Mouse (Mus musculus) olfactory bulb, adult 2 months (tissue): ENCODE results near the gene Spats2. TPM values are rescaled to one million over a fixed set of nuclear protein-coding genes. Genes with fewer than 3 reads are reported as not detected.

ENCODE experiments used
- H3K27ac ChIP-seq: fragments of 200-500 bp; 2 replicates; pipeline ENCODE4 v1.5.1; 2012; ENCODE audit warnings: low read depth, low read length; ENCODE audit not compliant: insufficient read depth
- H3K4me1 ChIP-seq: fragments of 200-500 bp; 2 replicates; pipeline ENCODE4 v1.6.1; 2012; ENCODE audit warnings: low read length; ENCODE audit not compliant: control insufficient read depth, insufficient read depth
- H3K4me3 ChIP-seq: fragments of 200-500 bp; 2 replicates; pipeline ENCODE4 v1.5.1; 2012; ENCODE audit warnings: mild to moderate bottlenecking, low read depth, low read length, moderate library complexity; ENCODE audit not compliant: insufficient read depth
- CTCF ChIP-seq: fragments of 200-500 bp; IDR thresholded peaks from 2 replicates; pipeline ENCODE4 v1.5.1; 2012; ENCODE audit warnings: low read depth, mild to moderate bottlenecking, low read length, moderate library complexity; ENCODE audit not compliant: insufficient read depth
- POLR2A ChIP-seq: fragments of 200-500 bp; IDR thresholded peaks from 2 replicates; pipeline ENCODE4 v1.6.1; 2012; ENCODE audit warnings: mild to moderate bottlenecking, low read depth, low read length, moderate library complexity; ENCODE audit not compliant: insufficient read depth
- WGBS: fragments of 180-500 bp; shearing (Covaris S2); methylation state at CpG from one replicate; pipeline ENCODE4 v1.1.7; 2018; 5-methylcytosine and 5-hydroxymethylcytosine counted together
- polyA plus RNA-seq: library from polyadenylated mRNA; stranded (reverse); fragments of >200 nt; gene quantifications from 2 replicates; pipeline ENCODE4 v1.2.4, GENCODE M21; 2012; ENCODE audit warnings: low replicate concordance; ENCODE audit not compliant: missing spikeins, insufficient read depth, insufficient read length

Spats2 gene
- polyA plus RNA-seq, 1 experiment, result not detected

GRCm38 (mm10) chr15:99205959-99206358 lies 80.2 kb downstream of the Spats2 start:
- H3K27ac ChIP-seq, result no peak overlapping the region
- peaks cover 16% of the 10 kb centered on the region for H3K4me1 ChIP-seq
- no peak for TF ChIP-seq CTCF
- no peak for TF ChIP-seq POLR2A
- WGBS, result 62% methylated on average over 8 of the region's 8 CpGs
- no peak overlapping the region for H3K4me3 ChIP-seq

DNA sequence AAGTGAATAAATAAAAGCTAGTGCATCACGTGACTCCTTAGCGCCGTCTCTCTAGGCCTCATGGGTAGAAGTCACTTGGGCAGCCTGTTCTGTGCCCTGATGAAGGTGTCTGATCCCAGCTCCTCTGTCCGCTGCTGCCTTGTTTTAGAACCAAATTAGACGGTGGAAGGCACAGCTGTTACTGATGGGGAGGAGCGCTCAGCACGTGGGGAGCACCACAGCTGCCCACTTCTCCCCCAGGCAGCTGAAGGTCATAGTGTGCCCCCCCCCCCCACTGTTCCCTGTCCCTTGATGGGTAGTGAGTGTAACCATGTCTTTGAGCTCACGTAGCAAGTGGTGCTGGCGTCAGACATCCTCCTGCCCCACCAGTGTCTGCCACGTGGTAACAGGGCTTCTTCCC lies 87.5 kb downstream of the Spats2 start:
- 70% methylated on average over 10 of the region's 10 CpGs for WGBS
- no peak for TF ChIP-seq POLR2A
- TF ChIP-seq CTCF, result no peak
- H3K4me1 ChIP-seq, result peaks cover 4% of the 10 kb centered on the region; the same call in 1 of the 2 replicates

GRCm38 (mm10) chr15:99214941-99215340 lies 89.2 kb downstream of the Spats2 start:
- Histone ChIP-seq H3K4me1 (peaks cover 13% of the 10 kb centered on the region), H3K4me3 (no peak overlapping the region), H3K27ac (no peak overlapping the region)
- TF ChIP-seq CTCF (0 out of 2 replicates have a peak, but pooled peaks have one; percentile 12), POLR2A (no peak)
- 81% methylated on average over 2 of the region's 2 CpGs for WGBS

More for the DNA sequence above, 87.5 kb downstream of the Spats2 start:
- Histone ChIP-seq H3K27ac (no peak overlapping the region), H3K4me3 (no peak overlapping the region)

DNA sequence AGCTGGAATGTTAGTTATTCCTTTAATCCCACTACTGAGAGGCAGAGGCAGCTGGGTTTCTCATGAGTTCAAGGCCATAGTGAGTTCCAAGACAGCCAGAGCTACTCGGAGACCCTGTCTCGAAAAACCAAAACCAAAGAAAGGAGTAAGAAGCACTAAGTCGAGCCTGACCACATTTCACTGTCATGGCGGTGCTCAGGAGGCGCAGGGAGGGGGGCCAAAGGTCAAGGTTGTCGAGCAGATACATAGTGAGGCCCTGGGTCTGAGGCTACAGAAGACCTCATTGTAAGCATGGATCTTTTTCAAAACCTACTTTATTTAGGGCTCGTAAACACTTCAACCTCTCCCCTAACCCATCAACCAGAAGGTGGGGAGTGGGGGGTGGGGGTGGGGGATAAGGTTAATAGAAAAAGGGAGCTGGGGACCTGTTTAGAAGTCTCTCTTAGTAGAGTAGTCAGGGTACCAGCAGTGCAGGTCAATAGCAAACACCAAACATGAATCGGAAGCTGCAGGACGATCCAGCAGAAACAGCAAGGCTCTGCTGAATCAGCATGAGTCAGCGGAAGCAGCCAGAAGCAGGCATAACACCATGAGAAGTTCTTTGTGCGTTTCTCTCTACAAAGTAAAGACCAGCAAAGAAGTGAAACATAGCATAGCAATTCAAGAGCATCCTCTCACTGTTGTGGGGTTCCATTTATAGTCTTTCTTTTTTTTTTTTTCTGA lies 90.2 kb downstream of the Spats2 start:
- TF ChIP-seq POLR2A (no peak), CTCF (no peak)
- WGBS, result 85% methylated on average over 11 of the region's 11 CpGs
- Histone ChIP-seq H3K4me1 (peaks cover 18% of the 10 kb centered on the region), H3K27ac (no peak overlapping the region), H3K4me3 (no peak overlapping the region)

DNA sequence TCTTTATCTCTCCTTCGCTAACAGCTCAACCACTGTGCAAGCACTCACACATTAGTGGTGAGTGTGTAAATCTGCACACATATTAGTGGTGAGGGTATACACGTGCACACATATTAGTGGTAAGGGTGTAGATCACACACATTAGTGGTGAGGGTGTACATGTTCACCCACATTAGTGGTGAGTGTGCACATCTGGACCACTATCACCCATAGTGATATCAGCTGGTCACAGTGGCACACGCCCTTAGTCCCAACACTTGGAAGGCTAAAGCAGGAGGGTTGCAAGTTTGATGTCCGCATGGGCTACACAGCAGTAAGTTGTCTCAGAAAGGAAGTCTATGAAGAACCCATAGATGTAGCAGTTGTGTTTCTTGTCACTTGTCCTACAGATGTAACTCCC lies 91.9 kb downstream of the Spats2 start:
- Histone ChIP-seq H3K27ac (no peak overlapping the region), H3K4me1 (peaks cover 28% of the 10 kb centered on the region), H3K4me3 (no peak overlapping the region)
- TF ChIP-seq POLR2A (no peak), CTCF (no peak)
- 96% methylated on average over 4 of the region's 4 CpGs for WGBS

DNA sequence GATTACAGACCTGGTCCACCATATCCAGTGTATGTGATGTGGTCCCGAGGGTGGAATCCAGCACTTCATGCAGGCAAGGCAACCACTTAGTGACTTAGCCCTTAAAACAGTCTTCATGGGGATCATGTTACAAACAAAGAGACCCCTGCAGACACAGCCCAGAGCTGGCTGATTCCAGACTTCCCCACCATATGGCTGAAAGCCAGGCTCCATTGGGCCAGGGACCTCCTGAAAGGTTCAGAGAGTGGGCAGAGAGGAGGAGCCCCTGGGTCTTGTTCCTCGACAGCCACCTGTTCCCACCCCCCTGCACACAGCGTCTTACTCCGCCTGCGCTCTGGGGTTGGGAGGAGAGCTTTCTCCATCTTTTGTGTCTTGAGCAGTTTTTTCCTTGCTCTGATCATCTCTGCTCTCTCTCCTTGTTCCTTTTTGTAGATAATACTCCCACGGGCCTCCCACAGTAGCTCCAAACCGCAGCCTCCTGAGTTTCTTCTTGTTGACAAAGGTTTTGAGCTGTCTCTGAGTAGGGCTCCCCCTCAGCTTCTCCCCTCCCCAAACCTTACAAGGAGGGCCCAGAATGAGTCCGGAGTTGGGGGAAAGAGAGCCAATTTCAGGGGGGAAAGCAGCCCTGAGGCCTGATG lies 95.7 kb downstream of the Spats2 start:
- 18% methylated on average over 8 of the region's 8 CpGs for WGBS
- Histone ChIP-seq H3K27ac (peak overlapping the region; percentile 74), H3K4me1 (peaks cover 44% of the 10 kb centered on the region), H3K4me3 (no peak overlapping the region)
- TF ChIP-seq CTCF (no peak), POLR2A (no peak)

DNA sequence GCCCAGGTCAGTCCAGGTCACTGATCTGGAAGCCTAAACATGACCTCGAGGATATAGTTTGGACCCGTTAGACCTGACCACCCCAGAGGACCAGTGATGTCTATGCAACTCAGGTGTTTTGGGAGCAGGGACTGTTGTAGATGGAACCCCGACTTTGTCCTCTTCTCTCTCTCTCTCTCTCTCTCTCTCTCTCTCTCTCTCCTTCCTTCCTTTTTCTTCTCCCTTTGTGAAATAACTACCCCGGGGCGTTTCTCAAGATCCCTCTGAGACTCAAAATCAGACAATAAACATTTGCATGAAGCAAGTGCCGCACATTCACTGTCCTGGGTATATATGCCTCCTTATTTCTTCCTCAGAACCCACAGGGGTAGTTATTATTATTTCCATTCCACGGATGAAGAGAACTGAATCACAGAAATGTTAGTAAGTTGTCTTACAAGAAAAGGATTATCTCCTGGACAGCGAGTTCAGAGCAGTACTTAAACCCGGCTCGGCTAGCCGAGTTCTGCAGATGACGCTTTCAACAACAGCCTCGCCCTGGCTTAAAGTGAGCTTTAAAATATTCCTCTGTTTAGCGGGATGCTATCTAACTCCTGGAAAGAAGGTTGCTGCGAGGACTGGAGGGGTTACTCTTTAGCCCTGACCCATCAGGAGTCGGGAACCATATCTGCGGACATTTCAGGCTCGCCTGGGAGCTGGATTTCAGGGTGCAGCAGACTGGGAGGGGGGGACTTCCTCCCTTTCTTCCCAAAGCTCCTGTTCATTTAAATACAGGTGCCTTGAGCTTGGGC lies 97.3 kb downstream of the Spats2 start:
- peak overlapping the region; percentile 91 for H3K27ac ChIP-seq
- H3K4me1 ChIP-seq, result peaks cover 53% of the 10 kb centered on the region
- H3K4me3 ChIP-seq, result peak overlapping the region; percentile 72
- WGBS, result 3% methylated on average over 18 of the region's 18 CpGs
- TF ChIP-seq POLR2A (no peak), CTCF (no peak)

GRCm38 (mm10) chr15:99223585-99224207 lies 98.0 kb downstream of the Spats2 start:
- Histone ChIP-seq H3K4me3 (peak overlapping the region; percentile 72), H3K27ac (peak overlapping the region; percentile 91), H3K4me1 (peaks cover 54% of the 10 kb centered on the region)
- under 1% methylated on average over 46 of the region's 46 CpGs for WGBS
- TF ChIP-seq POLR2A, result 0 out of 2 replicates have a peak, but pooled peaks have one; percentile 30
- TF ChIP-seq CTCF, result no peak
